Mouse (Mus musculus) inflammation-experienced regulatory T-cells, adult 16 weeks (primary cell): ENCODE measurements around the gene Lgi4. TPM values are rescaled to one million over a fixed set of nuclear protein-coding genes. Genes with fewer than 3 reads are reported as not detected.

ENCODE experiments used
- polyA plus RNA-seq: library from polyadenylated mRNA; unstranded; fragments of 100-300 nt; shearing (Covaris generic); gene quantifications from one replicate; pipeline ENCODE4 v1.2.1, GENCODE M21; 2017

Lgi4 gene
- polyA plus RNA-seq = not detected

GRCm38 (mm10) chr7:31059108-31059507, at the start of gene Lgi4:
Gene Lgi4 (plus strand): TSS chr7:31059342.

GRCm38 (mm10) chr7:31042431-31042910, 16.7 kb upstream of the Lgi4 start, which contains the start of gene Fxyd5:
Gene Fxyd5 (minus strand): TSS chr7:31042481.

GRCm38 (mm10) chr7:31051321-31052021, 7.7 kb upstream of the Lgi4 start, which contains the start of gene Fxyd7:
Gene Fxyd7 (minus strand): TSS chr7:31051467.

GRCm38 (mm10) chr7:31057071-31057470, 2.1 kb upstream of the Lgi4 start, which contains the start of gene Fxyd1:
Gene Fxyd1 (minus strand): TSS chr7:31057199.

GRCm38 (mm10) chr7:31076492-31076891, 17.4 kb downstream of the Lgi4 start, which contains the start of gene Fxyd3:
Gene Fxyd3 (minus strand): TSS chr7:31076704.

GRCm38 (mm10) chr7:31115182-31115581, 56.0 kb downstream of the Lgi4 start, which contains the start of gene Hpn:
Gene Hpn (minus strand): TSS chr7:31115290.

Other genes with a start within 250 kb of the Lgi4 start
- gene Ffar2, start 235.6 kb upstream of the Lgi4 start, polyA plus RNA-seq = not detected
- not detected for gene Ffar3, start 203.2 kb upstream of the Lgi4 start, polyA plus RNA-seq
- 0.24 TPM for gene Ffar1, start 197.8 kb upstream of the Lgi4 start, polyA plus RNA-seq
- gene Cd22, start 179.0 kb upstream of the Lgi4 start, polyA plus RNA-seq = 24.5 TPM
- gene Mag, start 144.5 kb upstream of the Lgi4 start, polyA plus RNA-seq = 0.12 TPM
- gene Hamp2, start 134.7 kb upstream of the Lgi4 start, polyA plus RNA-seq = not detected
- gene Hamp, start 115.3 kb upstream of the Lgi4 start, polyA plus RNA-seq = not detected
- gene Usf2, start 102.5 kb upstream of the Lgi4 start, polyA plus RNA-seq = 10.4 TPM
- gene Lsr, start 85.9 kb upstream of the Lgi4 start, polyA plus RNA-seq = 8.0 TPM
- gene Fam187b, start 85.6 kb upstream of the Lgi4 start, polyA plus RNA-seq = 1.4 TPM
- 1,750 TPM for gene Fxyd5, start 16.9 kb upstream of the Lgi4 start, polyA plus RNA-seq
- not detected for gene Fxyd7, start 7.9 kb upstream of the Lgi4 start, polyA plus RNA-seq
- gene Fxyd1, start 2.1 kb upstream of the Lgi4 start, polyA plus RNA-seq = not detected
- not detected for gene Fxyd3, start 17.4 kb downstream of the Lgi4 start, polyA plus RNA-seq
- gene Hpn, start 55.9 kb downstream of the Lgi4 start, polyA plus RNA-seq = 15.9 TPM
- gene Scn1b, start 67.7 kb downstream of the Lgi4 start, polyA plus RNA-seq = not detected
- gene Gramd1a, start 96.6 kb downstream of the Lgi4 start, polyA plus RNA-seq = 297 TPM
- gene Scgb2b2, start 231.2 kb downstream of the Lgi4 start, polyA plus RNA-seq = not detected
- gene Scgb1b2, start 232.5 kb downstream of the Lgi4 start, polyA plus RNA-seq = not detected